Mouse (Mus musculus) c-Kit-positive CD71-negative TER-119-negative erythroid progenitor cells, embryonic 14.5 days (primary cell): ENCODE results near the gene Crbn.

ENCODE experiments used
- DNase-seq: peaks from one replicate; pipeline ENCODE4 v3.0.0-alpha.2; 2013; ENCODE audit warnings: low read depth

Gene Crbn

GRCm38 (mm10) chr6:106799333-106800226, at the start of gene Crbn:
Crbn (minus strand) TSS chr6:106800077.
- peak; percentile 77 for DNase-seq

GRCm38 (mm10) chr6:106840181-106840580, 40.3 kb upstream of the Crbn start:
- no peak for DNase-seq

- DNase-seq, result no peak
These were observed 38.2 kb upstream of the Crbn start for GRCm38 (mm10) chr6:106838053-106838452.

- DNase-seq, result no peak
These were observed 35.4 kb upstream of the Crbn start for GRCm38 (mm10) chr6:106835316-106835715.

GRCm38 (mm10) chr6:106822329-106822728, 22.5 kb upstream of the Crbn start:
- DNase-seq, result no peak

- DNase-seq, result no peak
These were observed 20.7 kb upstream of the Crbn start for GRCm38 (mm10) chr6:106820566-106820965.

- no peak for DNase-seq
These were observed 20.0 kb upstream of the Crbn start for GRCm38 (mm10) chr6:106819906-106820305.

- no peak for DNase-seq
These were observed 19.4 kb upstream of the Crbn start for GRCm38 (mm10) chr6:106819246-106819645.

GRCm38 (mm10) chr6:106810686-106811085, 10.8 kb upstream of the Crbn start:
- no peak for DNase-seq

GRCm38 (mm10) chr6:106809161-106809560, 9.3 kb upstream of the Crbn start:
- no peak for DNase-seq

GRCm38 (mm10) chr6:106804904-106805303, 5.0 kb upstream of the Crbn start:
- DNase-seq, result no peak

GRCm38 (mm10) chr6:106800227-106800557, 315 bp upstream of the Crbn start:
- no peak for DNase-seq

GRCm38 (mm10) chr6:106794094-106794814, 5.6 kb downstream of the Crbn start:
- DNase-seq, result no peak

- DNase-seq, result no peak
These were observed 6.3 kb downstream of the Crbn start for GRCm38 (mm10) chr6:106793621-106794020.

GRCm38 (mm10) chr6:106793088-106793487, 6.8 kb downstream of the Crbn start:
- DNase-seq, result no peak

GRCm38 (mm10) chr6:106792486-106792885, 7.4 kb downstream of the Crbn start:
- no peak for DNase-seq

GRCm38 (mm10) chr6:106791429-106791828, 8.4 kb downstream of the Crbn start:
- no peak for DNase-seq

GRCm38 (mm10) chr6:106787138-106787537, 12.7 kb downstream of the Crbn start:
- DNase-seq, result no peak

GRCm38 (mm10) chr6:106770046-106770445, 29.8 kb downstream of the Crbn start:
- no peak for DNase-seq

GRCm38 (mm10) chr6:106769290-106769866, 30.5 kb downstream of the Crbn start:
- no peak for DNase-seq

GRCm38 (mm10) chr6:106768640-106769289, 31.1 kb downstream of the Crbn start, which contains the start of gene Trnt1:
Trnt1 (plus strand) TSS chr6:106769120.
- DNase-seq, result peak; percentile 94

- DNase-seq, result no peak
These were observed 33.1 kb downstream of the Crbn start for GRCm38 (mm10) chr6:106766774-106767173.
